ENCODE assay signal across 8 mouse cellular contexts in genomic region chr10:43527283-43528269, GRCm38 (mm10). TPM values are rescaled to one million over a fixed set of nuclear protein-coding genes. Genes with fewer than 3 reads are reported as not detected.
DNase-seq lines count a peak whose midpoint lies in the region; ATAC-seq and TF ChIP-seq lines count a peak whose summit lies in the region.

No protein-coding gene starts in this region.

- DNase-seq in brain, adult 2 months (ENCODE audit: low read depth, low spot score) = peak; percentile 31
- no peak for DNase-seq in liver, embryonic 13.5 days
- peak; percentile 48 for DNase-seq in stomach, postnatal 0 days (ENCODE audit: low spot score)
- DNase-seq in thymus, postnatal 25 days = no peak
- DNase-seq in gastrocnemius, adult 8-10 months (ENCODE audit: low spot score in 2 of 2) = no peak
- no peak for DNase-seq in urinary bladder, postnatal 10 days (ENCODE audit: low spot score)

- H3K9ac ChIP-seq in hindbrain, embryonic 13.5 days = peak overlapping the region; percentile 57
- H3K9ac ChIP-seq in liver, embryonic 13.5 days = no peak overlapping the region
- no peak overlapping the region; the same call in 1 of the 2 replicates for H3K9ac ChIP-seq in stomach, postnatal 0 days (ENCODE audit: low read length)

- H3K27me3 ChIP-seq in E14TG2a.4 (ENCODE audit: insufficient read depth, low read length) = no peaks in the 10 kb centered on the region
- H3K27me3 ChIP-seq in hindbrain, embryonic 13.5 days = no peaks in the 10 kb centered on the region
- H3K27me3 ChIP-seq in liver, embryonic 13.5 days = no peaks in the 10 kb centered on the region
- H3K27me3 ChIP-seq in stomach, postnatal 0 days (ENCODE audit: control insufficient read depth, insufficient read depth, low read length) = no peaks in the 10 kb centered on the region

- 33% methylated on average over 15 of the region's 15 CpGs for WGBS in hindbrain, embryonic 13.5 days
- 58% methylated on average over 15 of the region's 15 CpGs for WGBS in liver, embryonic 13.5 days (ENCODE audit: insufficient replicate concordance)
- WGBS in stomach, postnatal 0 days = 45% methylated on average over 15 of the region's 15 CpGs

- no peak overlapping the region for H3K4me2 ChIP-seq in hindbrain, embryonic 13.5 days
- no peak overlapping the region for H3K4me2 ChIP-seq in liver, embryonic 13.5 days
- H3K4me2 ChIP-seq in stomach, postnatal 0 days (replicated peaks; ENCODE audit: low read depth) = no peak overlapping the region

- H3K27ac ChIP-seq in hindbrain, embryonic 13.5 days = peak overlapping the region; percentile 80
- no peak overlapping the region for H3K27ac ChIP-seq in liver, embryonic 13.5 days
- H3K27ac ChIP-seq in stomach, postnatal 0 days (replicated peaks) = peak overlapping the region; percentile 35

- H3K4me1 ChIP-seq in E14TG2a.4 (replicated peaks; ENCODE audit: low read depth, low read length) = peaks cover 53% of the 10 kb centered on the region
- peaks cover 20% of the 10 kb centered on the region for H3K4me1 ChIP-seq in hindbrain, embryonic 13.5 days (replicated peaks)
- H3K4me1 ChIP-seq in liver, embryonic 13.5 days (replicated peaks) = peaks cover 17% of the 10 kb centered on the region; the same call in 1 of the 2 replicates
- H3K4me1 ChIP-seq in stomach, postnatal 0 days (replicated peaks; ENCODE audit: control insufficient read depth, insufficient read depth) = no peaks in the 10 kb centered on the region

- peak overlapping the region; percentile 57 for H3K4me3 ChIP-seq in E14TG2a.4 (replicated peaks; ENCODE audit: low read length)
- H3K4me3 ChIP-seq in hindbrain, embryonic 13.5 days = no peak overlapping the region
- H3K4me3 ChIP-seq in liver, embryonic 13.5 days (replicated peaks) = no peak overlapping the region
- H3K4me3 ChIP-seq in stomach, postnatal 0 days (ENCODE audit: low read depth, low read length) = no peak overlapping the region

- no peak for TF ChIP-seq EP300 in stomach, postnatal 0 days (optimal IDR thresholded peaks at IDR 0.05)

- peaks cover 54% of the 10 kb centered on the region for H3K36me3 ChIP-seq in E14TG2a.4 (ENCODE audit: insufficient read depth, low read length)
- peaks cover 63% of the 10 kb centered on the region for H3K36me3 ChIP-seq in hindbrain, embryonic 13.5 days
- peaks cover 68% of the 10 kb centered on the region for H3K36me3 ChIP-seq in liver, embryonic 13.5 days
- peaks cover 13% of the 10 kb centered on the region for H3K36me3 ChIP-seq in stomach, postnatal 0 days (ENCODE audit: control insufficient read depth, insufficient read depth, low read length)

- peak; percentile 68 for ATAC-seq in hindbrain, embryonic 13.5 days (ENCODE audit: low FRiP score)
- peak; percentile 72 for ATAC-seq in liver, embryonic 13.5 days (ENCODE audit: low read depth)
- peak; percentile 75 for ATAC-seq in stomach, postnatal 0 days (ENCODE audit: low FRiP score, low TSS enrichment)

- no peaks in the 10 kb centered on the region for H3K9me3 ChIP-seq in E14TG2a.4 (ENCODE audit: low read length)
- H3K9me3 ChIP-seq in hindbrain, embryonic 13.5 days = no peaks in the 10 kb centered on the region
- no peaks in the 10 kb centered on the region for H3K9me3 ChIP-seq in liver, embryonic 13.5 days (replicated peaks)
- no peaks in the 10 kb centered on the region for H3K9me3 ChIP-seq in stomach, postnatal 0 days (ENCODE audit: control insufficient read depth, low read length)

- peak; percentile 19; the same call in 1 of the 2 replicates for TF ChIP-seq CTCF in E14TG2a.4 (conservative IDR thresholded peaks at IDR 0.05; ENCODE audit: low read length)
- TF ChIP-seq CTCF in stomach, postnatal 0 days (IDR thresholded peaks at IDR 0.05; ENCODE audit: low read depth) = peak; percentile 25

RNA-seq across cellular contexts. Expression of gene Gm9803, which starts 3.7 kb away (rescaled TPM):
- polyA plus RNA-seq in hindbrain, embryonic 13.5 days (2015; fragmentation: Nextera tagmentation; extraction: Ambion mirVana) = 16.4 and 19.4 TPM in 2 replicates
- polyA plus RNA-seq in liver, embryonic 13.5 days (2015; fragmentation: Nextera tagmentation; extraction: Ambion mirVana) = 8.8 and 12.9 TPM in 2 replicates
- polyA plus RNA-seq in stomach, postnatal 0 days (2015; fragmentation: Nextera tagmentation; extraction: Ambion mirVana) = 14.3 and 14.8 TPM in 2 replicates
- 10 to 100 TPM in 1 of 4 experiments, 1 to 10 TPM in 1, not detected in 2; 9.8 to 13.6 TPM for total RNA-seq in gastrocnemius, adult 8-10 months (2022)

RNA-seq across cellular contexts. Expression of gene 1700021F05Rik, which starts 13.2 kb away (rescaled TPM):
- 65.5 and 69.7 TPM in 2 replicates for polyA plus RNA-seq in hindbrain, embryonic 13.5 days (2015; fragmentation: Nextera tagmentation; extraction: Ambion mirVana)
- 40.1 and 51.7 TPM in 2 replicates for polyA plus RNA-seq in liver, embryonic 13.5 days (2015; fragmentation: Nextera tagmentation; extraction: Ambion mirVana)
- 47.0 and 48.9 TPM in 2 replicates for polyA plus RNA-seq in stomach, postnatal 0 days (2015; fragmentation: Nextera tagmentation; extraction: Ambion mirVana)
- total RNA-seq in gastrocnemius, adult 8-10 months (2022) = 10 to 100 TPM; 79.7 to 88.8 (median 82.2) TPM

RNA-seq across cellular contexts. Expression of gene Bend3, which starts 48.9 kb away (rescaled TPM):
- 3.0 and 3.8 TPM in 2 replicates for polyA plus RNA-seq in hindbrain, embryonic 13.5 days (2015; fragmentation: Nextera tagmentation; extraction: Ambion mirVana)
- 1.2 and 1.4 TPM in 2 replicates for polyA plus RNA-seq in liver, embryonic 13.5 days (2015; fragmentation: Nextera tagmentation; extraction: Ambion mirVana)
- polyA plus RNA-seq in stomach, postnatal 0 days (2015; fragmentation: Nextera tagmentation; extraction: Ambion mirVana) = 0.61 and 0.97 TPM in 2 replicates
- 1 to 10 TPM; 4.2 to 5.6 (median 4.9) TPM for total RNA-seq in gastrocnemius, adult 8-10 months (2022)

RNA-seq across cellular contexts. Expression of gene Cd24a, which starts 50.5 kb away (rescaled TPM):
- polyA plus RNA-seq in hindbrain, embryonic 13.5 days (2015; fragmentation: Nextera tagmentation; extraction: Ambion mirVana) = 1,003 and 1,012 TPM in 2 replicates
- polyA plus RNA-seq in liver, embryonic 13.5 days (2015; fragmentation: Nextera tagmentation; extraction: Ambion mirVana) = 899 and 1,125 TPM in 2 replicates
- polyA plus RNA-seq in stomach, postnatal 0 days (2015; fragmentation: Nextera tagmentation; extraction: Ambion mirVana) = 397 and 409 TPM in 2 replicates
- 100 to 1,000 TPM; 187 to 252 (median 190) TPM for total RNA-seq in gastrocnemius, adult 8-10 months (2022)

Comparison
In these comparisons a context has a peak if more than half of its experiments do, and no peak if none do; other contexts are left out.
1. DNase-seq: peak in brain, adult 2 months (single experiment) and stomach, postnatal 0 days (single experiment); none in liver, embryonic 13.5 days (single experiment), thymus, postnatal 25 days (single experiment), gastrocnemius, adult 8-10 months (0 of 2) and urinary bladder, postnatal 10 days (single experiment).
2. Peak in every context shown above with its lines, with median percentiles within 50 percentile points of each other: ATAC-seq.